Mouse (Mus musculus) erythroblast, adult 5-6 weeks (primary cell): ENCODE data around the gene Gm26566. TPM values are rescaled to one million over a fixed set of nuclear protein-coding genes. Genes with fewer than 3 reads are reported as not detected.
A peak's percentile ranks its signal among the peaks of the same experiment; 100 is the strongest.

Experiments
- ATAC-seq: replicated peaks from 2 replicates; pipeline ENCODE4 v1.8.0; 2016; ENCODE audit warnings: moderate number of reproducible peaks, mild to moderate bottlenecking, moderate TSS enrichment, inconsistent platforms; ENCODE audit not compliant: poor library complexity, low FRiP score, severe bottlenecking
- total RNA-seq, 2 experiments: library from RNA; stranded (forward) in 1 of 2; stranded (reverse) in 1 of 2; fragments of 150-400 nt in 1 of 2; fragments of 200-764, 138-1000 nt in 1 of 2; gene quantifications; 2 replicates each; pipeline versions ENCODE4 v1.2.3 to v1.2.4; 2015 to 2017; ENCODE audit warnings: low replicate concordance in 2 of 2

Gm26566 gene
- total RNA-seq (2015; ENCODE audit: low replicate concordance) (not detected in 2 replicates), total RNA-seq (2017; ENCODE audit: low replicate concordance) (not detected in 2 replicates)

DNA sequence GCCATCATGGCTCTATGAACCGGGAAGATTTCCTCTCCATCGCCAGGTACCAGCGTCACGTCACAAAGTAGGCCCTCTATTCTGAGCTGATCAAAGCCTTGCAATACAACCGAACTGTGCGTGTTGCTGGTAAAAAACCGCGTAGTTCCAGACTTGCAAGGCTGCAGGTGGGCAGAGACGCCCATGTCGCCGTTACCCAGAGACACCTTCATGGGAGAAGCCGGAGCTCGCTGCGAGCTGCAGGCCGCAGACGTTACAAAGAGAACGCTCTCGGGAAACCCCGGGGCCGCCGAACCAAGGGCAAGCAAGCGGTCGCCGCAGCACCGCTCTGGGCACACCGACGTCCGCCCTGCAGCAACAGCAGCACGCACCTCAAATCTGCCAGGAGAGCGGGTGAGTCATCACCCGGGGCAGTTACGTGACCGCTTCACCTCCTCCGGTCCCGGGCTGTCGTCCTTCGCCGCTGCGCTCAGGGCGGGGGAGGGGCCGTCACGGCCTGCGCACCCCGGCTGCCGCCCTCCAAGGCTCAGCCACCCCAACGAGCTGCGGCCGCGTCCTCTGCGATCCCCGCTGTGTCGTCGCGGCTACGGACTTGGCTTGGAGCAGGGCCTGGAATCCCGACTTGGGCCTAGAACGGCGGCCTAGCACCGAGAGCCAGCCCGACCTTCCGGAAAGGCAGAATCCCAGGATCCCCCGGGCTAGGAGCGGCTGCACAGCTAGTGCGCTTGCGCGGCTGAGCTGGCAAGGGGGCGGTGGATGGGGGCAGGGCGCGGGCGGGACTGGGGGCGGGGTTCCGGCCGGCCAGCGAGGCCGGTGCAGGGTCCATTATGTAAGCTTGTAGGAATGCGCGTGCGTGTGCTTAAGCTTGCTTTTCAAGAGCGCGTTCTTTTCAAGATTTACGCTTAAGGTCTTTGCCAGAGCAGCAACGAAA, at the start of gene Gm26566, which contains the start of gene Klhl9:
TSS of gene Gm26566 (plus strand) at position 15 of the 931 bp plus-strand sequence.
TSS of gene Klhl9 (minus strand) at position 675 of the 931 bp plus-strand sequence.
- peak; percentile 94 for ATAC-seq

DNA sequence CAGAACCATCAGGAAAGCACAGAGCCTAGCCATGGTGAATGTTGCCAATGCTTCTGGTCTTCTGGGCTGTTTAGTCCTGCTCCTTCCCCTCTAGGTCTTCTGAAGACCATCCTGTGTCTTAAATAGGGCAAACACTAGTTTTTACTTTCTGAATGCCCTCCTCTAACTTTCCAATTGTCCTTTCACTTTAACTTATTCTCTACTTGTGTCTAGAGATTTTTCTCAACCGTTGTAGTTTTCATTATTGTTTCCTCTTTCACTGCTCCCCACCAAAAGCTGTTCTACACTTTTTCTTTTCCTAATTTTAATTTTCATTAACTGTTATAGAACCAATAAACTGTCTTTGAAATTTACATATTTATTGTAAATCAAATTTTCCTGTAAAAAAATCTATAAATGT, 44.8 kb upstream of the Gm26566 start, which contains the start of gene Ifna16:
TSS of gene Ifna16 (minus strand) at position 101 of the 400 bp plus-strand sequence.
- no peak for ATAC-seq

DNA sequence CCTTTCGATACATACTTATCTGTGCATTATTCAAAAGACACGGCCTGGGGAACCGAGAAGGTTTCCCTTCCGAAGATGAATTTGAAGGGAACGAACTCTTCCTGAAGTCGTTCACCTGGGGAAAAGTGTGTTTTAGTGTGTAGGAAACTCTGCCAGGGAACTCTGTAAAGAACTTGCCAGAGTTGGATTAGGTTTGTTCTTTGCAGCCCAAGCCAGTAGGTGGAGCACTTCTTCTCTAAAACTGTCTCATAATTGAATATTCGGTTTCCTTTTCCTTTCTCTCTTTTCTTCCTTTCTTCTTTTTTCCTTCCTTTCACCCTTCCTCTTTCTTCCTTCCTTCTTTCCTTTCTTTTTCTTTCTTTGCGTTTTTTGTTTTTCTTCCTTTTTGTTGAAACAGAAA, 41.2 kb upstream of the Gm26566 start:
- no peak for ATAC-seq

DNA sequence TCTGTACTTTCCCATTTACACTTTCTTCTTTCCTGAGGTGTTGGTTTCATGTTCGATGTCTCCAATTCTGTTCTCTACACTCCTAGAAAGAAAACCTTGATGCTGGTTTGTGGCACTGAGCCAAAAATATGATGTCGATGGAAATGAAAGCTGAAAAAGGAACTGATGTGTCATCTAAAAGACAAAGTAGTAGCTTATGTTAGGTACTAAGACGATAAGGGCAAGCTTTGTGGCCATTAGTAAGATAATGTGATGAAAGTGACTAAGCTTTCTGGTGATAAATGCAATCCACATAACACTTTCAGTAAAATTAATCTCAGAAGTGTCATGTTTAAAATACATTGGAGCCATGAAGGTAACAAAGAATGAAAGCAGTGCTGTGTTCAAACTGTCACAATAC, 40.3 kb upstream of the Gm26566 start:
- no peak for ATAC-seq

DNA sequence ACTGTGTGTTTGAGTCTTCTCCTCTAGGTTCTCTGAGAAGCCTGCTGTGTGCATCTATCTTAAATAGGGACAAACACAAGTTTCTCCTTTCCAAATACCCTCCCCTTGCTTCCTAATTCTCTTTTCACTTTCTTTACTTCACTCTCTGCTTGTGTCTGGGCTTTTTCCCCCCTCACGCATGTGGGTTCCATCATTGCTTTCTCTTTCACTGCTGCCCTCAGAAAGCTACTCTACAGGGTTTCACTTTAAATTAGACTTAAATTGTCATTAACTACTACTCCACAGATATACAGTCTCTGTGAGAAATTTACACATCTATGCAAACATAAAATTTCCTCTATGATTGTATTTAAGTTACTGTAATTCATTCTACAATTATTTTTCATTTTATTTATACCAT, 37.8 kb upstream of the Gm26566 start, which contains the start of gene Ifna2:
TSS of gene Ifna2 (minus strand) at position 101 of the 400 bp plus-strand sequence.
- ATAC-seq = no peak

DNA sequence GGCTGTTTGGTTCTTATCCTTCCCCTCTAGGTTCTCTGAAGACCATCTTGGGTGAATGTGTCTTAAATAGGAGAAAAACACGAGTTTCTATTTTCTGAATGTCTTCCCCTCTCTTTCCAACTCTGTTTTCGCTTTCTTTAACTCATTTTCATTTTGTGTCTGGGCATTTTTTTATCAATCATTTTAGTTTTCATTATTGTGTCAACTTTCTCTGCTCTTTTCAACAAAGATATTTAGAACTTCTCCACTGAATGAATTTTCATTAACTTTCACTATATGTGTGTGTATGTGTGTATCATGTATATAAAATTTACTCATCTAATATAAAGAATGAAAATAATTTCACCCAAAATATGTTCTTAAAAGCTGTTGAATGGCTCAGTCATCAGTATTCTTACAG, 30.3 kb upstream of the Gm26566 start, which contains the start of gene Ifnab:
TSS of gene Ifnab (minus strand) at position 101 of the 400 bp plus-strand sequence.
- ATAC-seq = no peak

DNA sequence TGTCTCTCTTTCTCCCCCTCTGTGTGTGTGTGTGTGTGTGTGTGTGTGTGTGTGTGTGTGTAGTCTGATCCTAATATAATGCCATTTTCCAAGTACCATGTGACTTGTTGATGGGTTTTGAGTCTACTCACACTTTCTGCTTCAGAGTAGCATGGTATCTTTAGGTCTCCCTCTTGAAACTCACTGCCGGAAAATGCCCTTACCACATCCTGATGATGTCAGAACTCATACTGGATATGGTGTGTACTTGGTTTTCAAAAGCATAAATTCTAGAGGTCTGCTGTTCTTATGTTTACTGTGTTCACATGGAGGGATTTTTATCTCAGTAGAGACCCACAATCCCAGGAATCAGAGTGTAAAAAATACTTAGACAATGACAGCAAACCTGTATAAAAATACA, 29.1 kb upstream of the Gm26566 start:
- no peak for ATAC-seq

DNA sequence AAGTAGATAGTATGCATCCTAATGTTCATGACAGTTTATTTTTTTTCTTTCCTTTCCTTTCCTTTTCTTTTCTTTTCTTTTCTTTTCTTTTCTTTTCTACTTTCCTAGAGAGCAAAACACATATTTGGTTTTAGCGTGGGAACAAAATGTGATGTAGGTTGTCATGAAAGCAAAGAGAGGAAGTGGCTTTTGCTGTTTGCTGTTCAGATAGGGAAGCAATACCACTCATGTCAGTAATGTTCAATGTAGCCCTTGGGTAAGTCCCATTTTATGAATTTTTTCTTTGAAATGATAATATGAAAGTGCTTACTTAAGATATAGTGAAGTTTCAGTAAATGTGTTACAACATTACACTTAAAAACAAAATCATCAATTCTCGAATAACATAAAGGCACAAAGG, 28.2 kb upstream of the Gm26566 start:
- ATAC-seq = no peak

DNA sequence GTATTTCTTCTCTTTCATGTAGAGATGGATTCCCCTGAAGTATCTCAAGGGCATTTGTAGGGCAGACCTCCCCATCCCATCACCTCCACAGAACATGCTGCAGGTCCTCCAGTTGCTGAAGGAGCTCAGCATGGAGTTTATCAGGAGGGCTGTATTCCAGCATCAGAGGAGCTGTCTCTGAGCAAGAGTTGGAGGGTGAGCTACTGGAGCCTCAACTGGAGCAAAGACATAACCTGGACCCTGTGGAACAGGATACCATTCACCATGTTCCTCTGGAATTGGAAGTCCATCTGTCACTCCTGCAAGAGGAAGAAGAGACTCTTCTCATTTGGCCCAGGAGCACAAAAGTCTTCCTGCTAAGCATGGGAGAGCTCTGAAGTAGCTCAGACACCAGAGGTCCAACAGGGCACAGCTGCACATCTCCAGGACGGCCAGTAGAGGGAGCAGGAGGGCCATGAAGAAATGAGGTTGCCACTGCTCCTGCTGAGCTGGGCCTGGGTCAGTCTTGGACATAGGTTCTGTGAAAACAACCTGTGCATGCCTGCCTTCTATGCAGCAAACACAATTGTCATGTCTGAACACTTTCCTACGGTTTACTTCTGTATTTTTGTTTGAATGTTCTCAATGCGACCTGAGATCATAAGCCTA, 25.2 kb upstream of the Gm26566 start:
- ATAC-seq = peak; percentile 95

DNA sequence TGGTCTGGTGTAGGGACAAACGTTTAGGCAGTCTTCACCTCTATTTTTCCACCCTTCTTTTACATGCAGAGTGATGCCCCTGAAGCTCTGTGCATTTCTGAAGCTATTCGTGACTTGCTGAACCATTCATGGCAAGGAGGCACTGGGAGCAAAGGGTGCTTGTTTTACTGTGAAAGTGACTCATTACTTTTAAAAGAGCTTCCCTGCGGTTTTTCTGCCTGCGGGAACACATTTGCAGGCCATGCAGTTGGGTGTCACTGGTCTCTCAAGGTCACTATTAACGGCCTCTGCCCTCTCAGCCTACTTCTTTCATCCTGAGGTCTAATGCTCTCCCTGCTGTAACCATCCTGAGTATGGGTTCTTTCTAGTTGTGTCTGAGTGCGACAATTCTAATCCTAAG, 24.5 kb upstream of the Gm26566 start:
- no peak for ATAC-seq

DNA sequence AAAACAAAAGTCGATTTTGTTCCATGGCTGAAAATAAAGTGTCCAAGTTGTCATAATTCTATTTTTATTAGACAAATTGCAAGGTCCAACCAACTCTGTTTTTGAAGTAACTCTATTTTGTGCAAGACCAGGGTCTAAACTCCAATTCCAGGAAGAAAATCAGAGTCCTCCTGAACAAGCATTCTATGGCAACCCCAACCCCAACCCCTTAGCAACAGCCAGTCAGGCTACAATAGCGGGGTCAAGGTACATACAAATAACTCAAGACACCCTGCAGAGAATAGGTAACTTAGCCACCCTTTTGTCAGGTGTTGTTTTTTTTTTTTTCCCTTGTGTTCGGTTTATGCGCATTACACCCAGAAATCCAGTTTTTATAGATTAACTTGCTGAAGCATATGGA, 23.9 kb upstream of the Gm26566 start:
- ATAC-seq = no peak

DNA sequence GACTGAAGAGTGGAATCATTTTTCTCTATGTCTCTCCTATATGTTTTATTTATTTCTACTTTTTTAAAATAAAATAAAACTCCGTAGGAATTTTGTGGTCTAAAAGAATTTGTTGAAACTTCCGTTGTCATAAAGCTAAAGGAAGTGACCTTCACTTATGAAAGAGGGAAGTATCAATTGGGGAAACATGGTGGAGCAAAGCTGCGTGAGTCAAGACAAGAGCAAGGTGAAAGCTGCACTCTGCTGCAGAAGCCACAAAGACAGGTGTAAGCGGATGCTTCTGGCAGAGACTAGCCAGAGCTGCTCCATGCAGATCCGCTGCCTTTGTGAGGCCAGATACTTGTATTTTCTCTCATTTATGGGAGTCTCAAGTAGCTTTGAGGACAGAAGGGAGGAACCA, 22.8 kb upstream of the Gm26566 start:
- no peak for ATAC-seq

DNA sequence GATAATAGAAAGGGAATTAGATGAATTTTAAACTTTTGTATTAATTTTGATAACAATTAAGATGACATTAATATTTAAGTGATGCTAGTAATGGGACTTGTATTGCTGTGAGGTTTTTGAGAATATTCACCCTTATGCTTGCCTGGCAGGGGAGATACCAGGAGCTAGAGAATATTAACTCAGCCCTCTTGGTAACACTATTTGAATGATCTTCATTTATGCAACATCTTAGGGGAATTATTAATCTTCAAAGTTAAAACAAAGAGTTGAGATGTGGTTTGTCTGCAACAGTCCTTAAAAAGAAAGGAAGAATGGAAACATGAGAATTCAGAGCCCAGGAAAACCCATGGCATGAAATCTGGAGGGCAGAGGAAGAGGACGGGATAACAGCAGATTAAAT, 22.3 kb upstream of the Gm26566 start:
- no peak for ATAC-seq

DNA sequence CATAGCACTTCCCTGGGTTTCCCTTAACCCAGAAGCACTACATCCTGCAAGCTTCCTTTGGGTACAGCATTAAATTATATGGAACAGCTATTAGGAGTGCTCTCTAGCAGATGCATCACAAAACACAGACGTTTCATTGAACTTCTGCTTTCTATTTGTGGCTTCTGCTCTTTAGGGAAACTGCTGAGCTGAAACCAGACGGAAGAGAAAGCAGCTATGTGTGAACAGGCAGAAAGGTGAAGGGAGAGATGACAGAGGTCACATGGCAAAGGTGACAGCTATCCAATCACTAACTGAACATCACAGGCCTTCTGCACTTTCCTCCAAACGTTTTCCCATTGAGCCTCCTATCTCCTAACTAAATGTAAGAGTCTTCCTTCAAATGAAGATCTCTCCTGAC, 15.7 kb upstream of the Gm26566 start:
- ATAC-seq = no peak

DNA sequence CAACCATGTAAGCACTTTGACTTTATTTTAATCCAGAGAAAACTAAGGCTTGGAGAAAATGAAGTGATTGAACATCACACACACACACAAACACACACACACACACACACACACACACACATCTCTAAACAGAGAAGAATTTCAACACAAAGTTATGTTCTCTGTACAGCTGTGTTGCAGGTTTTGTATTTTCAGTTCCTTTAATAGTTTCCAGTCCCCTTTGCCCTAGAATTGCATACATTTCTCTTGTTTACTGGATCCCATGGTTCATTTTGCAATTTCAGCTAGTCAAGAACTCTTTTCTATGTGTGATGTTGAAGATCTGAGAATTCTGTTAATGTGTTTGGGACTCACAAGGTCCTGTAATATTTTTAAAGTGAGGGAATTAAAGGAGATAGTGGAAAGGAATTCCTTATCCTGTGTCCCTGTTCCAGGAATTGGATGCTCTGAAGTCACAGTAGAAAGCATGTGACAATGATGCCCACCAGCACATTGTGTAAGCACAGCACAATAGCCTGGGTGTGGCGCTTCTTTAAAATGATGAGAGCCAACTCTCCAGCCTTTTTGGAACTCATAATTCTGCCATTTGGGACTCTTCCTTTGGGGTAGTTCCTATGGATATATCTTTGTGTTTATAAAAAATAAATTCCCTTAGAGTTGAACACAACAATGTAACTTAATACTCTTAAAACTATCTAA, 14.3 kb upstream of the Gm26566 start:
- no peak for ATAC-seq

DNA sequence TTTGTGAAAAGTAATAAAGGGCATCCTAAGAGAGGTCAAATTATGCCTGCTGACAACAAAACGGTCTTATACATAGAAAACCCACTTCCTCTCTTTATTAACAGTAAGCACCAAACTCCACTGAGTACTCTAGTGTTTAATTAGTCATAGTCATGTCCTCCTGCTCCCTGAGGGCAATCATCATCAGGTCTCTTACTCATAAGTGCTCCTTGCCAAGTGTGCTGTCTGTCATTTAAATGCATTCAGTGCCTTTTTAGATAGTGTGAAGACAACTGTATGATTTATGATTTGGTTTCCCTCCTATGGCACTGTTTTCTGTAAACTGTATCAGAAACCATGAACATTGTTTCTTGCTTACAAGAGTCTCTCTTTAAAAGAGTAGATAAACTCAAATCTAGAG, 7.3 kb upstream of the Gm26566 start:
- no peak for ATAC-seq

DNA sequence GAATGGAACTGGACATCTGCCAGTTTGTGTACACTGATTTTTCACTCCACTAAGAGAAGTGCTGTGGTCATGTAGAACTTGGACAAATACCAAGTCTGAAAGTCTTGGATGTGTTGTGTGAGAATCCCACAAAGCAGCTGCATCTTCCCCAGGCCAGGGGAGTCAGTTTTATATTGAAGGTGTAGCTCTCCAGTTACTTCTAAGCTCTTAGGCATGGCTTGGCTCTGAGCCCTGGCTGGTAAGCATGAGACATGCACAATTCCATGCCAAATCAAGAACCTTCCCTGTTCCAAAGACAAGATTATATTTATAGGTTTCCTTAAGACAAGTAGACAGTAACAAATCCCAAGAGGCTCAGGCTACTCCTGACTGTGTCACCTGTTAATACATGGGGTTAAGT, 6.5 kb upstream of the Gm26566 start:
- no peak for ATAC-seq

DNA sequence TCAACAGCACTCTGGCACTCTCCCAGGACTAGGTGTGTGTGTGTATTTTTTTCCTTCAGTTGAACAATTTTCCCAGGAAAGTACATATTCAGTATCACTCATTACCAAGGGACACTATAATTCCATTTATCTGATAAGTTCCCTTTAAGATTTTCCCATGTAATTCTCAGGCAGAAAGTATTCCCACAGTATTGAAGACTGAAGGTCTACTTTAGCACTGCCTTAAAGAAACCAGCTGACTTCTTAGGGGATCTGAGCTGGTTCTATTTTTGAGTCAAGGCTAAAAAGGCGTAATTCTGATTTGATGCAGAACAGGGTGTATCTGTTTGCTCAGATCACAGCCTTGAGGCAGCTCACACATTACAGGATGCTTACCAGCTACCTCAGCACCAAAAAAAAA, 2.9 kb upstream of the Gm26566 start:
- no peak for ATAC-seq

DNA sequence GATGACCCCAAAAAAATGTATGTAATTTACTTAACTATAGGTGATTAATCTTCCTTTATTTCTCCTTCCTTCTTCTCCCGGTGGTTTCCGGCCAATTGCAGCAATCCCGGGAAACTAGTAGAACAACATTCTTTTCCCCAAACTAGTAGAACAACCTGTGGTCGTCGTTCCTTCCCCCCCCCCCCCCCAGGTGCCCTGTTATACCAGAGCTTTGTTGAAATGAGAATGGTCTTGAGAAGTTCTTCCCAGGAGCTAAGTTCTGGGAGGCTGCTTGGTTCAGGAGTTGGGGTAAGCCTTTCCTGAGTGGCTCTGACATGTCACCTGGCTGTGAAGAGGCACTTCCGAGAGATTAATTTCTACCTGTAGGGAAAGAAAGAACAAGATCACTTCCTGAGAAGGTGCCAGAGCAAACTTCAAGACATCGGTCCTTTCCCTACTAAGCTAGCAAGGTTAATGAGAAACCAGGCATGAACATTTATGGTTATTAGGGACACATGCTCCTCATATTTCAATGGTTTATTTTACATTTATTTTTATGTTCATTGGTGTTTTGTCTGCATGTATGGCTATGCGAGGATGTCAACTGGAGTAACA, 2.0 kb downstream of the Gm26566 start:
- no peak for ATAC-seq

DNA sequence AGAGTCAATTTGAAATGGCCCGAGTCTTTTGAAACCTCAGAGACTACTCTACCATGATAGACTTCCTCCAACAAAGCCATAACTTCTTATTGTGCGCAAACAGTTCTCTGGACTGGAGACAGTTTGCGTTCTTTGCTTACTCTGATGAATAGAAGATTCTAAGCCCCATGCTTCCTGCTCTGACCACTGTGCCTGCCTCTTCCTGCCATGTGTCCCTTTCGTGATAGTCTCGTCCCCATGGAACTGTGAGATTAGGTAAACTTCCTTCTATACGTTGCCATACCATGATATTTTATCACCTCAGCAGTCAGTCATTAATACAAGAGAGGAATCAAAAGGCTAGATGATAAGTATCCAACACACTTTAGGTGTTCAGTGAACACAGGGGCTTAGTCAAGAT, 5.1 kb downstream of the Gm26566 start:
- no peak for ATAC-seq
